Comparison of ENCODE assay signal across 15 mouse cellular contexts in the genomic region with DNA sequence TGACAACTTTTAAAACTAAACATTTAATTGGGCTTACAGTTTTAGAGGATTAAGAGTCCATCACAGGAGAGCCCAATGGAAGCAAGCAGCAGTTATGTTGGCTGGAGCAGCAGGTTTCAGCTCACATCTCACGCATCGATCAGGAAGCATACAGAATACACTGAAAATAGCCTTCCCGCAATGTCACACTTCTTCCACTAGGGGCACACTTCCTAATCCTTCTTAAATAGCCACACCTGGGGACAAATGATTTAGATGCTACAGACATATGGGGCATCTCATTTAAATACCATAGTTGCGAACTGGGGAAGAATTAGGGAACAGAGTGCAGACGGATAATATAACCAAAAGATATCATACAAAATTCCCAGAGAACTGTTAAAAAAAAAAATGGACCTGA.
DNase-seq lines count a peak whose midpoint lies in the region; ATAC-seq and TF ChIP-seq lines count a peak whose summit lies in the region.
"Had no signal": no experiment of that assay in that cellular context is flagged by ENCODE, and none has a peak within 500 bp of the region (broad histone marks: within the 10 kb centered on the region; RNA-seq: fewer than 3 reads in every experiment).

No protein-coding gene starts in this region.

- no peak overlapping the region for H3K9ac ChIP-seq in forebrain, postnatal 0 days
- H3K9ac ChIP-seq in forebrain, embryonic 13.5 days = no peak overlapping the region
- H3K9ac ChIP-seq: embryonic facial prominence, embryonic 13.5 days; hindbrain, embryonic 13.5 days; midbrain, embryonic 15.5 days had no signal

- 78% methylated on average over 5 of the region's 5 CpGs for WGBS in forebrain, postnatal 0 days
- WGBS in forebrain, embryonic 13.5 days = 78% methylated on average over 5 of the region's 5 CpGs

- no peak for ATAC-seq in forebrain, postnatal 0 days
- no peak for ATAC-seq in forebrain, embryonic 13.5 days
- ATAC-seq: midbrain, embryonic 15.5 days had no signal

- H3K4me1 ChIP-seq in forebrain, postnatal 0 days (ENCODE audit: insufficient read depth) = no peaks in the 10 kb centered on the region
- H3K4me1 ChIP-seq in forebrain, embryonic 13.5 days = no peaks in the 10 kb centered on the region
- H3K4me1 ChIP-seq: embryonic facial prominence, embryonic 13.5 days; hindbrain, embryonic 13.5 days; midbrain, embryonic 15.5 days had no signal

- no peak overlapping the region for H3K4me2 ChIP-seq in forebrain, postnatal 0 days (ENCODE audit: low read depth)
- H3K4me2 ChIP-seq in forebrain, embryonic 13.5 days = no peak overlapping the region
- H3K4me2 ChIP-seq: embryonic facial prominence, embryonic 13.5 days; hindbrain, embryonic 13.5 days; midbrain, embryonic 15.5 days had no signal

- no peaks in the 10 kb centered on the region for H3K27me3 ChIP-seq in forebrain, postnatal 0 days (ENCODE audit: insufficient read depth, low read length)
- H3K27me3 ChIP-seq in forebrain, embryonic 13.5 days = no peaks in the 10 kb centered on the region
- H3K27me3 ChIP-seq: embryonic facial prominence, embryonic 13.5 days; hindbrain, embryonic 13.5 days; midbrain, embryonic 15.5 days had no signal

- no peak overlapping the region for H3K4me3 ChIP-seq in forebrain, postnatal 0 days (ENCODE audit: low read depth, low read length)
- H3K4me3 ChIP-seq in forebrain, embryonic 13.5 days = no peak overlapping the region
- H3K4me3 ChIP-seq in left cerebral cortex, adult 2 months = no peak overlapping the region
- H3K4me3 ChIP-seq: embryonic facial prominence, embryonic 13.5 days; hindbrain, embryonic 13.5 days; midbrain, embryonic 15.5 days had no signal

- H3K9me3 ChIP-seq in forebrain, postnatal 0 days (ENCODE audit: low read length) = no peaks in the 10 kb centered on the region
- no peaks in the 10 kb centered on the region for H3K9me3 ChIP-seq in forebrain, embryonic 13.5 days (replicated peaks)
- H3K9me3 ChIP-seq: embryonic facial prominence, embryonic 13.5 days; hindbrain, embryonic 13.5 days; midbrain, embryonic 15.5 days had no signal

- no peak for DNase-seq in forebrain, postnatal 0 days
- no peak for DNase-seq in left cerebral cortex, adult 2 months (ENCODE audit: extremely low spot score in 1 of 2, low spot score in 2 of 2)
- no peak for DNase-seq in left cerebral cortex, adult 8-10 months (ENCODE audit: low spot score in 2 of 2)
- peak; percentile 39 for DNase-seq in ES-CJ7 (ENCODE audit: low read depth, low spot score)
- DNase-seq in induced T-regulatory cell, adult 2 months (ENCODE audit: low read depth) = peak; percentile 3
- DNase-seq in urinary bladder, adult 2 months (ENCODE audit: low spot score) = no peak
- no peak for DNase-seq in heart, postnatal 14 days
- DNase-seq: adrenal gland, postnatal 14 days; cerebellum, adult 9-11 months; kidney, adult 18-20 months; right cerebral cortex, postnatal 4 days had no signal

- intact Hi-C loops in left cerebral cortex, adult 2 months (cut with DNase I) = no loop called here
- intact Hi-C loops in heart, postnatal 14 days (cut with DNase I) = no loop called here

- no peaks in the 10 kb centered on the region for H3K36me3 ChIP-seq in forebrain, postnatal 0 days (ENCODE audit: insufficient read depth)
- no peaks in the 10 kb centered on the region for H3K36me3 ChIP-seq in forebrain, embryonic 13.5 days (ENCODE audit: poor library complexity, severe bottlenecking)
- H3K36me3 ChIP-seq: embryonic facial prominence, embryonic 13.5 days; hindbrain, embryonic 13.5 days; midbrain, embryonic 15.5 days had no signal

- TF ChIP-seq CTCF in forebrain, postnatal 0 days (IDR thresholded peaks at IDR 0.05; ENCODE audit: low read depth) = peak; percentile 22; the same call in 1 of the 2 replicates
- TF ChIP-seq CTCF in left cerebral cortex, adult 2 months (IDR thresholded peaks at IDR 0.05) = peak; percentile 46

- H3K27ac ChIP-seq in forebrain, postnatal 0 days (ENCODE audit: low read depth, low read length) = no peak overlapping the region
- no peak overlapping the region for H3K27ac ChIP-seq in forebrain, embryonic 13.5 days
- H3K27ac ChIP-seq in left cerebral cortex, adult 2 months = no peak overlapping the region
- H3K27ac ChIP-seq: embryonic facial prominence, embryonic 13.5 days; hindbrain, embryonic 13.5 days; midbrain, embryonic 15.5 days had no signal

Comparison
In these comparisons a context has a peak if more than half of its experiments do, and no peak if none do; other contexts are left out.
1. DNase-seq: peak in ES-CJ7 (single experiment) and induced T-regulatory cell, adult 2 months (single experiment); none in forebrain, postnatal 0 days (single experiment), left cerebral cortex, adult 2 months (0 of 2), left cerebral cortex, adult 8-10 months (0 of 2), urinary bladder, adult 2 months (single experiment) and heart, postnatal 14 days (0 of 2).